Mouse (Mus musculus) kidney, adult 2 months (tissue): Measurements from ENCODE around the gene Lrmda. TPM values are rescaled to one million over a fixed set of nuclear protein-coding genes. Genes with fewer than 3 reads are reported as not detected.
A peak's percentile ranks its signal among the peaks of the same experiment; 100 is the strongest.

ENCODE experiments used
- DNase-seq: peaks from one replicate; pipeline ENCODE4 v3.0.0; 2021
- H3K27ac ChIP-seq: fragments of 200-500 bp; 2 replicates; pipeline ENCODE4 v1.5.1; 2012; ENCODE audit warnings: low read depth, low read length, control low read depth, inconsistent platforms; ENCODE audit not compliant: insufficient read depth
- H3K27me3 ChIP-seq: fragments of 200-500 bp; replicated peaks from 2 replicates; pipeline ENCODE4 v1.6.1; 2012; ENCODE audit warnings: mild to moderate bottlenecking, moderate library complexity, low read length, inconsistent platforms; ENCODE audit not compliant: control insufficient read depth, insufficient read depth
- H3K36me3 ChIP-seq: fragments of 200-500 bp; 2 replicates; pipeline ENCODE4 v1.6.1; 2012; ENCODE audit warnings: mild to moderate bottlenecking, moderate library complexity, low read length, inconsistent platforms; ENCODE audit not compliant: control insufficient read depth, insufficient read depth
- H3K4me1 ChIP-seq: fragments of 200-500 bp; 2 replicates; pipeline ENCODE4 v1.6.1; 2011; ENCODE audit warnings: low read length; ENCODE audit not compliant: control insufficient read depth, insufficient read depth
- H3K4me3 ChIP-seq: fragments of 200-500 bp; 2 replicates; pipeline ENCODE4 v1.5.1; 2011; ENCODE audit warnings: mild to moderate bottlenecking, low read depth, low read length, control low read depth; ENCODE audit not compliant: insufficient read depth
- CTCF ChIP-seq: fragments of 200-500 bp; conservative IDR thresholded peaks from 2 replicates; pipeline ENCODE4 v1.5.1; 2011; ENCODE audit warnings: low read depth, mild to moderate bottlenecking, control low read depth, low read length, moderate library complexity, mixed read lengths; ENCODE audit not compliant: insufficient read depth, insufficient read length
- POLR2A ChIP-seq: fragments of 200-500 bp; IDR thresholded peaks from one replicate; pipeline ENCODE4 v1.6.1; 2011; ENCODE audit warnings: low read depth, low read length, control low read depth
- WGBS: fragments of 180-500 bp; shearing (Covaris S2); methylation state at CpG from one replicate; pipeline ENCODE4 v1.1.7; 2018; 5-methylcytosine and 5-hydroxymethylcytosine counted together
- polyA plus RNA-seq: library from polyadenylated mRNA; depleted of rRNA; stranded (reverse); fragments of >200 nt; gene quantifications from 2 replicates; pipeline ENCODE4 v1.2.3, GENCODE M21; 2012

Gene Lrmda
- polyA plus RNA-seq, 1 experiment: 3.3 TPM

DNA sequence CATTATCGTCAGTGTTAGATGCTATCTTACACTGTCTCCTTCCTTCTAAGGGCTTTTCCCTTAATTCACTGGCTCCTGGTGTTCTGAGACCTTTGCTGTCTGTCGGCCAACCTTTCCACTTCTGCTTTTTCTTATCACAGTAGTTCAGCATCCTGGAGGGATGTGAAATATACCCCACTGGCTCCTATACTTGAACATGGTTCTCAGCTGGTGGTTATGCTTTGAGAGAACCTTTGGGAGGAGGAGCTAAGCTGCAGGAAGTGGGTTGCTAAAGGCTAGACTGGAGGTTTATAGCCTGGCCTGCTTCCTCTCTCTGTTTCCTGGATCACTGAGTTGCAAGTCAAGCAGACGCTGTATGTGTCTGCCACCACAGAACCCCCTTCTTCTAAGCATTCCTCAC, 163.7 kb downstream of the Lrmda start:
- WGBS: 78% methylated on average over 3 of the region's 3 CpGs
- Histone ChIP-seq H3K4me1 (no peaks in the 10 kb centered on the region), H3K27me3 (no peaks in the 10 kb centered on the region), H3K27ac (no peak overlapping the region), H3K4me3 (no peak overlapping the region), H3K36me3 (no peaks in the 10 kb centered on the region)
- no peak for DNase-seq
- TF ChIP-seq CTCF: no peak
- no peak for TF ChIP-seq POLR2A

- H3K4me1 ChIP-seq: no peaks in the 10 kb centered on the region
- no peak overlapping the region for H3K4me3 ChIP-seq
- no peak overlapping the region for H3K27ac ChIP-seq
- TF ChIP-seq POLR2A (no peak), CTCF (no peak)
- H3K36me3 ChIP-seq: no peaks in the 10 kb centered on the region
- DNase-seq: no peak
- H3K27me3 ChIP-seq: no peaks in the 10 kb centered on the region
- WGBS: 88% methylated on average over 4 of the region's 4 CpGs
These were observed 165.9 kb downstream of the Lrmda start for GRCm38 (mm10) chr14:22185452-22185851.

GRCm38 (mm10) chr14:22190111-22190510, 170.6 kb downstream of the Lrmda start:
- Histone ChIP-seq H3K4me1 (no peaks in the 10 kb centered on the region), H3K4me3 (no peak overlapping the region), H3K36me3 (no peaks in the 10 kb centered on the region), H3K27ac (no peak overlapping the region), H3K27me3 (no peaks in the 10 kb centered on the region)
- TF ChIP-seq POLR2A (no peak), CTCF (no peak)
- peak; percentile 6 for DNase-seq
- WGBS: 56% methylated on average over 6 of the region's 6 CpGs

- DNase-seq: no peak
- Histone ChIP-seq H3K36me3 (no peaks in the 10 kb centered on the region), H3K27ac (no peak overlapping the region), H3K27me3 (no peaks in the 10 kb centered on the region), H3K4me3 (no peak overlapping the region), H3K4me1 (no peaks in the 10 kb centered on the region)
- no peak for TF ChIP-seq CTCF
- TF ChIP-seq POLR2A: no peak
- WGBS: 77% methylated on average over 9 of the region's 9 CpGs
These were observed 172.7 kb downstream of the Lrmda start for GRCm38 (mm10) chr14:22192185-22192584.

DNA sequence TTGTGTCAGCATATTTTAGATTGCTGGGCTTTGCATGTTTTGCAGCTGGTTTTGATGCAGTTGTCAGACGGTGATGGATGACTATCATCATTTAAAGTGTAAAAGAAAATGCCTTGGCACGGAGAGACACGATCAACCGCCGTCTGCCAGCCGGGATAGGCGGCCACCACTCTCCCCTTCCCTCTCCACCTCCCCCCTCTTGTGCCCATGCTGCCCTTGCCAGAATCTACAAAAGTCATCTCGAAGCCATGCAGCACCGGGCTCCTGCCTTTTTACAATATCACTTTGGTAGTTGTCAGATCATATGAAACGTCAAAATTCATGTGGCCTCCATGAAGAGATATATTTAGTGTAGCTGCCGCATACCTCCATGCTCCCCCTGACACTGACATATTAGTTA, 178.5 kb downstream of the Lrmda start:
- no peaks in the 10 kb centered on the region for H3K27me3 ChIP-seq
- TF ChIP-seq CTCF (no peak), POLR2A (no peak)
- H3K36me3 ChIP-seq: no peaks in the 10 kb centered on the region
- DNase-seq: no peak
- H3K4me3 ChIP-seq: no peak overlapping the region
- H3K4me1 ChIP-seq: no peaks in the 10 kb centered on the region
- 62% methylated on average over 11 of the region's 11 CpGs for WGBS
- H3K27ac ChIP-seq: no peak overlapping the region

- 81% methylated on average over 12 of the region's 12 CpGs for WGBS
- no peak for TF ChIP-seq POLR2A
- TF ChIP-seq CTCF: no peak
- H3K4me3 ChIP-seq: no peak overlapping the region
- H3K36me3 ChIP-seq: no peaks in the 10 kb centered on the region
- H3K27me3 ChIP-seq: no peaks in the 10 kb centered on the region
- no peak overlapping the region for H3K27ac ChIP-seq
- no peaks in the 10 kb centered on the region for H3K4me1 ChIP-seq
- DNase-seq: peak; percentile 39
These were observed 179.3 kb downstream of the Lrmda start for GRCm38 (mm10) chr14:22198641-22199425.

DNA sequence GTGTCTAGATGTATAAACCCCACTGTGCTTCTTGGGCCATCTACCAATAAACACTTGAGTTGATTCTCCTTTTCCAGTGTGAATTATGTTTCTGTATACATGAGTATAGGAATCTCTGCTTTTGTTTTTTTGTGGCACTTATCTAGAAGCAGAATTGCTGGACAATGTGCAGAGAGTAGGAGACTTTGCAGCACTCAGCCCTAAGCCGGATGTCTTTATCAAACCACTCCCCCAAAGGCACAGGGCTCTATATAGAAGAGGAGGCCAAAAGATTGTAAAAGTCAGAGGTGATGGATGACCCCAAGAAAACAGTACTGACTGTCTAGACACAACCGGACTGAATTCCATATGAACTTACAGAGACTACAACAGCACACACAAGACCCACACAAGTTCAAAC, 182.2 kb downstream of the Lrmda start:
- TF ChIP-seq POLR2A (no peak), CTCF (no peak)
- Histone ChIP-seq H3K4me1 (no peaks in the 10 kb centered on the region), H3K36me3 (no peaks in the 10 kb centered on the region), H3K27me3 (no peaks in the 10 kb centered on the region), H3K4me3 (no peak overlapping the region), H3K27ac (no peak overlapping the region)
- no peak for DNase-seq
- 69% methylated on average over 2 of the region's 2 CpGs for WGBS
